Mouse (Mus musculus): ENCODE results near the gene Nutm1. TPM values are rescaled to one million over a fixed set of nuclear protein-coding genes. Genes with fewer than 3 reads are reported as not detected.

The Nutm1 gene
- total and polyA plus RNA-seq, 3 experiments, result 0.04 to 0.13 TPM; not detected in 1

GRCm38 (mm10) chr2:112296211-112296610 is 37.1 kb upstream of the Nutm1 start:
- H3K4me3 ChIP-seq (ENCODE audit: control insufficient read depth in 1 of 2, insufficient read depth in 1 of 2, low read depth in 2 of 2, low read length in 2 of 2), result no peak overlapping the region
- H3K27ac ChIP-seq (ENCODE audit: control insufficient read depth, low read depth, low read length), result no peak overlapping the region
- no peaks in the 10 kb centered on the region for H3K27me3 ChIP-seq (ENCODE audit: control insufficient read depth in 1 of 2, insufficient read depth in 2 of 2, low read length in 2 of 2)
- TF ChIP-seq ZC3H11A (IDR thresholded peaks at IDR 0.05; ENCODE audit: low read depth, low read length) (no peak), POLR2AphosphoS5 (IDR thresholded peaks at IDR 0.05; ENCODE audit: borderline replicate concordance, low read depth, low read length) (no peak), POLR2AphosphoS2 (IDR thresholded peaks at IDR 0.05; ENCODE audit: low read length) (no peak), NRF1 (IDR thresholded peaks at IDR 0.05; ENCODE audit: insufficient read depth, low read depth, low read length, poor library complexity, severe bottlenecking) (no peak), E2F4 (IDR thresholded peaks at IDR 0.05; ENCODE audit: borderline replicate concordance, low read depth, low read length) (no peak), SIN3A (IDR thresholded peaks at IDR 0.05; ENCODE audit: low read length) (no peak), UBTF (IDR thresholded peaks at IDR 0.05; ENCODE audit: borderline replicate concordance, insufficient read depth, low read depth, low read length) (no peak), CHD1 (IDR thresholded peaks at IDR 0.05; ENCODE audit: low read depth, low read length) (no peak), MYB (IDR thresholded peaks at IDR 0.05; ENCODE audit: low read depth, low read length) (no peak)
- no peaks in the 10 kb centered on the region for H3K4me1 ChIP-seq (ENCODE audit: control insufficient read depth in 1 of 2, insufficient read depth in 2 of 2, low read length in 2 of 2)
- no peak overlapping the region for H3K9ac ChIP-seq (ENCODE audit: control insufficient read depth, low read depth, low read length, poor library complexity, severe bottlenecking)
- peaks cover 2 to 4% of the 10 kb centered on the region in 2 experiments; a peak in 3 of 4 replicates for H3K36me3 ChIP-seq (ENCODE audit: control insufficient read depth in 1 of 2, insufficient read depth in 2 of 2, low read length in 2 of 2)
- no peak for DNase-seq (ENCODE audit: low read depth, low spot score)
- H3K9me3 ChIP-seq (replicated peaks; ENCODE audit: insufficient read depth, low read length), result no peaks in the 10 kb centered on the region
- peaks cover 1% of the 10 kb centered on the region; the same call in 1 of the 2 replicates for H3K79me2 ChIP-seq (ENCODE audit: control insufficient read depth, insufficient read depth, low read length, poor library complexity)

GRCm38 (mm10) chr2:112292823-112293222 is 33.7 kb upstream of the Nutm1 start:
- TF ChIP-seq USF2 (IDR thresholded peaks at IDR 0.05; ENCODE audit: borderline replicate concordance in 1 of 2, insufficient read depth in 1 of 2, low read depth in 1 of 2, low read length in 2 of 2), result no peak
- no peak for TF ChIP-seq ETS1 (IDR thresholded peaks at IDR 0.05; ENCODE audit: low read depth, low read length)
- no peak for TF ChIP-seq MAX (IDR thresholded peaks at IDR 0.05; ENCODE audit: low read length)
- no peak for TF ChIP-seq ZNF384 (IDR thresholded peaks at IDR 0.05; ENCODE audit: low read depth, low read length)
- no peak for TF ChIP-seq MAFK (IDR thresholded peaks at IDR 0.05; ENCODE audit: borderline replicate concordance, low read depth, low read length)
- no peak for TF ChIP-seq ZMIZ1 (IDR thresholded peaks at IDR 0.05; ENCODE audit: low read depth, low read length)
- TF ChIP-seq NELFE (IDR thresholded peaks at IDR 0.05; ENCODE audit: low read depth, low read length), result no peak
- no peak for TF ChIP-seq MYB (IDR thresholded peaks at IDR 0.05; ENCODE audit: low read depth, low read length)
- no peak for TF ChIP-seq CHD1 (IDR thresholded peaks at IDR 0.05; ENCODE audit: low read depth, low read length)
- no peak for TF ChIP-seq POLR2AphosphoS2 (IDR thresholded peaks at IDR 0.05; ENCODE audit: low read length)
- no peak for TF ChIP-seq HCFC1 (IDR thresholded peaks at IDR 0.05; ENCODE audit: low read depth, low read length)
- TF ChIP-seq JUND (IDR thresholded peaks at IDR 0.05; ENCODE audit: low read depth, low read length), result no peak
- no peak for TF ChIP-seq MEF2A (IDR thresholded peaks at IDR 0.05; ENCODE audit: extremely low read depth, insufficient replicate concordance, low read depth, low read length, poor library complexity, severe bottlenecking)
- no peak for TF ChIP-seq SIN3A (IDR thresholded peaks at IDR 0.05; ENCODE audit: low read length)
- TF ChIP-seq CHD2 (IDR thresholded peaks at IDR 0.05; ENCODE audit: low read length), result no peak
- no peak for TF ChIP-seq BHLHE40 (IDR thresholded peaks at IDR 0.05; ENCODE audit: borderline replicate concordance, low read depth, low read length)
- no peaks in the 10 kb centered on the region for H3K27me3 ChIP-seq (ENCODE audit: control insufficient read depth in 1 of 2, insufficient read depth in 2 of 2, low read length in 2 of 2)

More at GRCm38 (mm10) chr2:112292823-112293222, 33.7 kb upstream of the Nutm1 start:
- Histone ChIP-seq H3K4me1 (ENCODE audit: control insufficient read depth in 1 of 2, insufficient read depth in 2 of 2, low read length in 2 of 2) (peaks cover 0 to under 1% of the 10 kb centered on the region in 2 experiments; a peak in 1 of 4 replicates), H3K36me3 (ENCODE audit: control insufficient read depth in 1 of 2, insufficient read depth in 2 of 2, low read length in 2 of 2) (peaks cover 2 to 8% of the 10 kb centered on the region in 2 experiments; a peak in 3 of 4 replicates), H3K79me2 (ENCODE audit: control insufficient read depth, insufficient read depth, low read length, poor library complexity) (peaks cover 2% of the 10 kb centered on the region; the same call in 1 of the 2 replicates), H3K4me3 (ENCODE audit: control insufficient read depth in 1 of 2, insufficient read depth in 1 of 2, low read depth in 2 of 2, low read length in 2 of 2) (no peak overlapping the region), H3K27ac (ENCODE audit: control insufficient read depth, low read depth, low read length) (no peak overlapping the region), H3K9ac (ENCODE audit: control insufficient read depth, low read depth, low read length, poor library complexity, severe bottlenecking) (no peak overlapping the region), H3K9me3 (replicated peaks; ENCODE audit: insufficient read depth, low read length) (no peaks in the 10 kb centered on the region)
- no peak for DNase-seq (ENCODE audit: low read depth, low spot score)
